Mouse (Mus musculus) liver, adult (tissue): ENCODE data around the gene Ttll12.

Experiments
- GATA4 ChIP-seq: IDR thresholded peaks from 2 replicates; pipeline ENCODE4 v1.6.1; 2014; ENCODE audit warnings: mild to moderate bottlenecking, low read length; ENCODE audit not compliant: insufficient replicate concordance

The Ttll12 gene

GRCm38 (mm10) chr15:83526424-83527091, 68.4 kb downstream of the Ttll12 start, which contains the start of gene Bik:
Gene Bik (plus strand): TSS chr15:83526862.
- no peak for TF ChIP-seq GATA4
